Mouse (Mus musculus) spleen, adult 18-20 months (tissue): ENCODE measurements at regions not wholly inside any gene's neighbourhood (a gene's known extent, or its start where the extent isn't known, plus 50 kb on each side); places are given as distances from the start of the nearest gene placed in this dataset.

Experiments used
- DNase-seq, 2 experiments: peaks; one replicate each; pipeline ENCODE4 v3.0.0; 2022; ENCODE audit warnings: mixed read lengths in 2 of 2

DNA sequence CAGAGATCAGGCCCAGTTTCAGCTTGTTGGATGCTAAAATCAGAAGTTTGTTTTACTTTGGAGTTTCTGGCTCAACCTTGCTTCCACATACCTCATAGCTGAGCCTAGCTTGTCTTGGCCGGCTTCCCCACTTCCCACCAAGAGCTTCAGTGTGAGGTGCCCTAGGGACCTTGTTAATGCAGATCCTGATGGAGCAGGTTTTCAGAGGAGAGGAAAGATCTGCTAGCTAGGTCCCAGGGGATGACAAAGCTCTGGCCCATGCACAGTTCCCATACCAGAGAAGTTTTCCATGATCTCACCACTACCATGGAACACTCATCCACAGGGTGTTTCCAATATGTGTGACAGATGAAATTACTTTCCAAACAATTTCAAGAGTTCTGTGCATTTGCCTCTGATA lies 131.9 kb upstream of the Stac start:
- no peak for DNase-seq

DNA sequence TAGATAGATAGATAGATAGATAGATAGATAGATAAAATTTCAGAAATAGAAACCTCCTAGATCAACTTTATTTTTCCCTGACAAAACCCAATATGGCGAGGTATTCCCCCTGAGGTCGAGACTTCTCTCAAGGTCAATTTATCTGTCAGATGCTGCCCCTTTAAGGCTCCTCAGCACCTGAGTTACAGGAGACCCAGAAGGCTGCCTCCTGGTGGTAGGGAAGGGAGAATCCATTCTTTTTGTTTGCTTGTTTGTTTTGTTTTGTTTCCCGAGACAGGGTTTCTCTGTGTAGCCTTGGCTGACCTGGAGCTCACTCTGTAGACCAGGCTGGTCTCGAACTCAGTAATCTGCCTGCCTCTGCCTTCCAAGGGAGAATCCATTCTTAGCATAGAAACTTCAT lies 127.3 kb upstream of the Stac start:
- no peak for DNase-seq

DNA sequence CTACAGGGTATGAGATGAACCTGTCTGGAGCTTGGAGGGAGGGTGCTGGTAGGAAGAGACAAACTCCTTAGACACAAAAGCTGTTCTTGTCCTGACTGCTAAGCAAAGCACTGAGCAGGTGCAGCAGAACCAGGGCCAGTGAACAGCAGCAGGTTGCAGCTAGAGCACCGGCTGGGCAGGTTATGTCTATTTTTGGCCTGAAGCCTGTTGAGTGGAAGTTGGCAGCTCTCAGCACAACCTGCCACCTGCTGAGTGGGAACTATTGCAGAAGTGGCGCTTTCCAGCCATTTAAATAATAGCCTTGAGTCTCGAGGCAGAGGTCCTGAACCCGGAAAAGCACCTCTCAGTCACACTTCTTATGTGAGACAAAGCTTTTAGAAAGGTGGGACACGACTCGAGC lies 114.8 kb upstream of the Stac start:
- DNase-seq = no peak

DNA sequence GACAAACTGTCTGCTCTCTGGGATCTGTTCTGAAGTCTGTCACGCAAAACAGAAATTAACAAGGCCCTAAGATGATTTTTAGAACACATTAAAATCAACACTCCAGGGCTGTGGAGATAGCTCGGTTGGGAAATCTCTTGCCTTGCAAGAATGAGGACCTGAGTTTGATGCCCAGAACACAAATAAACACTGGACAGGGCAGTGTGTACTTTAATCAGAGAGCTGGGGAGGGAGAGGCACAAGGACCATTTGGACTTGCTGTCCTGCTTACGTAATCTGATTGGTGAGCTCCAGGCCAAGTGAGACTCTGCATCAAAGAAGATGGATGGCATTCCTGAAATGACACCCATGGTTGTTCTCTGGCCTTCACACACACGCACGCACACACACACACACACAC lies 111.2 kb upstream of the Stac start:
- no peak for DNase-seq

DNA sequence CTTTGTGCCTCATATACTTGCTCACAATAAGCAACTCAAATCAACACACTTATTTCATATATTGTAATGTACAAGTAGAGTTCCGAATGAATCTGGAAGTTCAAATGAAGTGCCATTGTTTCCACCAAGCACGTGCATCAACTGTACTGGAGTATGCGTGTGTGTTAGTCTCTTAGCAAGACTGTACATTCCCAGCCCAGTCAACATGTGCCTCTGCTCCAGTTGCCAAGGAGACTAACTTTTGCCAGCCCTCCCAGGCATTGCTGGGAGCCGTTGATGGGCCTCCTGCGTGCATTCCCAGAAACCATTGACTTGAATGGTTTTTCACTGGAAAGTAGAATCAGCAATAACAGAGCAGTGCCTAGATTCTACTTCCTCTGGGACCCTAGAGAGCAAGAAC lies 110.7 kb upstream of the Stac start:
- no peak for DNase-seq

DNA sequence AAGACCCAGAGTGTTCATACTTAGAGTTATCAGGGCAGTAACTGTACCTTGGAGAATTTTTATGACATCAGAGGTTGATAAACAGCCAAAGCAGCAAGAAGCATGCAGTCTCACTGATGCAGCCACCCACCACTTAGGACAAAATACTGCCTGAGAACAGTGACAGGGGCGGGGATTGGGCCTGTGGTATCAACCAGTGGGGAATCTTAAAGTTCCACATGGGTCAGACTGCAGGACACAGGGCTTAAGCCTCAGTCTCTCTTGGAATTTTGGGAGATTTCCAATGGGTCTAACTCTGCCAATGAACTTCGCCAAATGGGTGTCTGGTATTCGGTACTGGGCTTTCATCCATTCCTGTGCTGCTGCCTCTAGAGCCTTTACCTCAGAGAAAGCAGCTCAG lies 88.8 kb upstream of the Stac start:
- DNase-seq = no peak

DNA sequence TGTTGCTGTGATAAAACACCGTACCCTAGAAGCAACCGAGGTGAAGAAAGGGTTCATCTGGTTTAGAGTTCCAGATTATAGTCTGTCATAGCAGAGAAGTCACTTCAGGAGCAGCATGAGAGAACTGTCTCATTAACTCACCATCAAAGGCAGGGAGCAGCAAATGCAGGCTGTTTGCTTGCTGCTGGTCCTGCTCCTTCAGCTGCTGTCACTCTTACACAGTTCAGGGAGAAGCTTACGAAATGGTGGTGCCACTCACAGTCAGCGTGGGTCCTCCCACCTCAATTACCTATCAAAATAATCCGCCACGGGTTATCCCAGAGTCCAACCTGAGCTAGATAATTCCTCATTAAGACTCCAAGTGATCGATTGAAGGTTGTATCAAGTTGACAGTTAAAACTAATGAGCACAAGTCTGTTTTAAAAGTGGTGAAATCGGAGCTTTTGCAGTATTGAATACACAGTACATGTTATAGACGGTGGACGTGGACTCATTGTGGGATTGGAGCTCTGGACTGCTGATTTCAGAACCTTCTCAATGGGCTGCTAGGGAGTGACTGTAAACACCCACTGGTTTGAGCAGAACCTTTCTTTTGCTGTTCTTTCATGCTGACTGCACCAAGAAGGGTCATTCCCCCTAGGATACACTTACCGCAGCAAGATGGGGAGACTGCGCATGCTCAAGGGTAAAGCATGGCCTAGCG lies 87.4 kb upstream of the Stac start:
- DNase-seq = no peak

DNA sequence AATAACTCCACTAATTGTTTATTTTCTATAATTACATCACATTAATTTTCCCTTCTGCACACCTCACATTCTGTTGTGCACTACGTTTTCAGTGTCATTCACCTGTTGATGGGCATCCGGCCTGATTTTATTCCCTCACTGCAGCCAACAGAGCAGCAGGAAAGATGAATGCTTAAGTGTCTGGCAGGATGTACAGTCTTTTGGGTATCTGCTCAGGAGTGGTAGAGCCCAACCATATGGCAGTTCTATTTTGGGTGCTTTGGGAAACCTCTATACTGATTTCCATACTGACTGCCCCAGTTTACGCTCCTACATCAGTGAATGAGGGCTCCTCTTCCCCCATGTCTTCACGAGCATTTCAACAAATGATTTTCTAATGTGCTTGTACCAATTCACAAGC lies 84.1 kb upstream of the Stac start:
- DNase-seq = no peak

DNA sequence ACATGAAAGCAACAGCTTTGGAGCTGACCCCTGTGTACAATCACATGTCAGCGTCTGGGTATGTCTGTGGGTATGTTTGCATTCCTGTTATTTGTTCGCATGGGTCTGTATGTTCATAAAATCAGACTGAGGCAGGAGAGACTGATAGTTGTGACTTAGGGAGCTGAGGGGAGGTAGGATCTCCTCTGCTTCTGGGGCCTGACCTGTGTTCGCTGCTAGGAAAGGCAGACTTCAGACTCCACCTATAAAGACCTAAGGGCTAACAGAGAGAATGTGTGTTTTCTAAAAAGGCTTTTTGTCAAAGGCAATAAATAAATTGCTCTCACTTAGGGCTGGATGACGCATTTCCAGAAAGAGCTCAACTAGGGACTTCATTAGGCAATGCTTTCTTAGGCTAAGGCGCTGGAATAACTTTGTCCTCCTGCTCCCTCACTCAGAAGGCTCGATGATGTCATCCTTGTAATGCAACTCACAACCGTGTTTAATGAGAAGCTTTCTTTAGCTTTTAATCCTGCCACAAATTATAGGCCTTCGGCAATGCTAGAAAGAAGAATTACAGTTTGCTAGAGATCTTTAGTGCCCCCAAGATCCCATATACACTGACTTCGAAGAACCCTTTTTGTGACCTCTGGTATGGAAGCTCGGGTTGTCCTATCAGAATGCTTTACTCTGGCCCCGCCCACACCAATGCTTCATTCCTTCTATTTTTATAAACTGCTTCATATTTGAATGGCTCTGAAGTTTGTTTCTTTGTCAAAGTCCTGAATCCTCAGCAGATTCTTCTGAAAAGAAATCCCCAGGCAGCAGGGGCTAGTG lies 72.7 kb upstream of the Stac start:
- no peak for DNase-seq

DNA sequence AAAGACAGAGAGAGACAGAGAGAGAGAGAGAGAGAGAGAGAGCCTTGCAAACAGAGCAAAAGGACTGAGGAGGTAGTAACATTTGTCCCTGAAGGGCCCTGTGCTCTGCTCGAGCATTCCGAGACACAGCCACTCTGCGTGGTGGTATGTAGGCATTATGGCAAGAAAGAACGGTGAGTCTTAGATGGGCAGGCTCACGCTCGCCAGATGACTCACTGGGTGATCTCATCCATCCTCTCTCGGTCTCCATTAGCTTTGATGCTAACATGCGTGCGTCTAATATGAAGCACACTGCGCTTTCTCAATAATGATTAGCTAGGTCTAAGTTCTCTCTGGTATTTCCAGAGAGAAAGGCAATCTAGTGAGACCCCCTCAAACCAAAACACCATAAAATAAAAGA lies 65.1 kb upstream of the Stac start:
- no peak for DNase-seq

DNA sequence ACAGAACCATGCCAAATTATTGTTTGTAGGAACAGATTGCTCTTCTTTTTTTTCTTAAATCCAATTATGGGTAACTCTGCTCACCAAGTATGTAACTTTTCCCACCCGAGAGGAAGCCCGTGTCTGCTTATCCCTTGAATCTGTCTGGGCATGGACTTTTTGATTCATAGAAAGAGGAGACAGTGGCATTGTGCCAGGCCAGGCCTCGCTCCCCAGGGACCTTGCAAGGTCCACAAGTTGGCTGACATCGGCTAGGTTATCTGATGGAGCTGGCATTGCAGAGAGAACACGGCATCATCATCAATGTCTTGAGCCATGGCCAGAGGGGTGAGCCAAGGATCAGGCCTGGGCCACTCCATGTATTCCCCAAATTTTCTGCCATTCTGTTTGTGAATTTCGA lies 56.0 kb upstream of the Stac start:
- no peak for DNase-seq

DNA sequence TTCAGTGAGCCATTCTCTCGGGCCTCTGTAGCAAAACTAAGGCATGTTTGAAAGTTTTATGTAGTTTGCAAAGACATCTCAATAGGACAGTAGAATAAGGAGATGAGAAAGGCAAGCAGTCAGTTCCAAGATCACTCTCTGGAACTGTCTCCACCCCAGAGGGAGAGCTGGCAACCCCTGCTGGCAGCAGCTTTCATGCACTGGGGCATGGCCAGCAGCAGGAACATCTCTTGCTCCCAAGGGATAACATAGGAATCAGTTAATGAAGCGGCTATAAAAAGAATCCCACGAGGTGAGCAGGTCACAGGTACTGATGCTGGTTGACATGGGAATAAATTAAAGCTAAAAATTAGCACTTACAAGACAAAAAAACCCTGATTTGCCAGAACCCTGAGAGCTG lies 55.1 kb upstream of the Stac start:
- DNase-seq = no peak
